Mouse (Mus musculus) left cerebral cortex, postnatal 10 days (tissue): ENCODE data around the gene Gm4297. TPM values are rescaled to one million over a fixed set of nuclear protein-coding genes. Genes with fewer than 3 reads are reported as not detected.
"Not testable (repeated sequence)": the region's sequence is repeated elsewhere in the genome, so short reads cannot be mapped to it uniquely, and the experiment has no call there.

Experiments used
- DNase-seq, 2 experiments: peaks; one replicate each; pipeline ENCODE4 v3.0.0; 2021 to 2022; ENCODE audit warnings: low spot score in 2 of 2, mixed read lengths in 1 of 2; ENCODE audit errors: extremely low spot score in 1 of 2
- intact Hi-C: fragments of 180-260 bp; cut with DNase I; formaldehyde crosslinking; loops from one replicate; pipeline ENCODE4 v1.15.1; 2025
- microRNA-seq: library from miRNA; unstranded; fragments of <30 nt; microRNA quantifications from one replicate; pipeline ENCODE4 v1.2.0, GENCODE M21; 2022
- total RNA-seq, 2 experiments: library from RNA; stranded (reverse); gene quantifications; 2 replicates each; pipeline ENCODE4 v1.2.3; 2021

Gene Gm4297
- total RNA-seq = not detected

GRCm38 (mm10) chrX:24574795-24575194, at the start of gene Gm4297:
Gene Gm4297, minus strand, starts transcription at chrX:24574895.
- intact Hi-C loops = not testable (repeated sequence)

More at GRCm38 (mm10) chrX:24574795-24575194, at the start of gene Gm4297:
- not testable (repeated sequence) for DNase-seq

Small RNA genes lying within 50 kb of the gene (microRNA-seq; reads per million reads assigned to microRNA genes)
- not detected for gene Gm27839
- not detected for gene Gm27910

Other genes starting within 250 kb of the Gm4297 start
- not detected for gene Gm5934, start 74.1 kb downstream of the Gm4297 start, total RNA-seq
- gene Gm5935, start 200.3 kb upstream of the Gm4297 start, total RNA-seq = not detected